Mouse (Mus musculus): ENCODE measurements around the gene Dohh. TPM values are rescaled to one million over a fixed set of nuclear protein-coding genes. Genes with fewer than 3 reads are reported as not detected.

Dohh gene
- polyA plus RNA-seq, 1 experiment from 2014 or later, result 61.0 TPM

DNA sequence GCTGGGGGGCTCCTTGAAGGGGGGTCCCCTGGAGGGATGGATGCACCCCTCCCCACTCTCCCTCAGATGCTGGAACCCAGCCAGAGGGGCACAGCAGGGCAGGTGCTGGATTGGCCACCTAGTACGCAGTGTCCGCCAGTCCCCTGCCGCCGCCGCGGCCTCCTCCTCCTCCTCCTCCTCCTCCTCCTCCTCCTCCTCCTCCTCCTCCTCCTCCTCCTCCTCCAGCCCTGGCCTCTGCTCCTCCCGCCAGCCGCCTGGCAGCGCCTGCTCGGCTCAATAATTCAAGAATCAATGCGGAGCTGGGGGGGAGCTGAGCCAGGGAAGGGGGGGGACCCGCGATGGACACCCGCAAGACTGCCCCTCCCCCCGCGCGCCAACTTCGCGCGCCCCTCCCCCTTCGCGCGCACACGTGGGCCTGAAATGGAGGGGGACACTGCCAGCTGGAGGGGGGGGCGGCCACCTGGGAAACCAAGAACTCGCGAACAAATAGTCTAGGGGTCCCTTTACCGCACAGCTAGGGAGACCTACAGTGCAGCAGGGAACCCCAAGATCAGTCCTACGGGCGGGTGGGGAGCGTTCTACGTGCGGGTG lies 41.9 kb downstream of the Dohh start:
- Histone ChIP-seq H3K27ac (ENCODE audit: low read depth, low read length) (no peak overlapping the region), H3K4me3 (ENCODE audit: low read depth, low read length) (peak overlapping the region; percentile 33), H3K36me3 (ENCODE audit: control insufficient read depth, insufficient read depth, low read length) (no peaks in the 10 kb centered on the region), H3K9me3 (ENCODE audit: control insufficient read depth, low read length) (no peaks in the 10 kb centered on the region), H3K4me1 (replicated peaks; ENCODE audit: control insufficient read depth, insufficient read depth, low read length) (peaks cover 20% of the 10 kb centered on the region), H3K9ac (ENCODE audit: low read length) (peak overlapping the region; percentile 43; the same call in 1 of the 2 replicates), H3K27me3 (ENCODE audit: control insufficient read depth, insufficient read depth, low read length) (peaks cover 47% of the 10 kb centered on the region), H3K4me2 (ENCODE audit: low read depth, low read length, severe bottlenecking) (peak overlapping the region; percentile 55)
- DNase-seq (ENCODE audit: low spot score), result peak; percentile 62
- no peak for ATAC-seq (replicated peaks; ENCODE audit: low FRiP score)
- WGBS, result 2% methylated on average over 20 of the region's 33 CpGs

- peak overlapping the region; percentile 33 for H3K4me3 ChIP-seq (ENCODE audit: low read depth, low read length)
- no peak overlapping the region for H3K27ac ChIP-seq (ENCODE audit: low read depth, low read length)
- H3K4me2 ChIP-seq (ENCODE audit: low read depth, low read length, severe bottlenecking), result peak overlapping the region; percentile 55
- H3K9me3 ChIP-seq (ENCODE audit: control insufficient read depth, low read length), result no peaks in the 10 kb centered on the region
- 2% methylated on average over 38 of the region's 38 CpGs for WGBS
- H3K4me1 ChIP-seq (replicated peaks; ENCODE audit: control insufficient read depth, insufficient read depth, low read length), result peaks cover 20% of the 10 kb centered on the region
- ATAC-seq (replicated peaks; ENCODE audit: low FRiP score), result no peak
- peaks cover 48% of the 10 kb centered on the region for H3K27me3 ChIP-seq (ENCODE audit: control insufficient read depth, insufficient read depth, low read length)
- no peaks in the 10 kb centered on the region for H3K36me3 ChIP-seq (ENCODE audit: control insufficient read depth, insufficient read depth, low read length)
- H3K9ac ChIP-seq (ENCODE audit: low read length), result peak overlapping the region; percentile 43
- DNase-seq (ENCODE audit: low spot score), result peak; percentile 58
Measured at GRCm38 (mm10) chr10:81426897-81427296, 42.7 kb downstream of the Dohh start.

- no peak overlapping the region for H3K27ac ChIP-seq (ENCODE audit: low read depth, low read length)
- peak; percentile 51 for DNase-seq (ENCODE audit: low spot score)
- H3K4me1 ChIP-seq (replicated peaks; ENCODE audit: control insufficient read depth, insufficient read depth, low read length), result peaks cover 20% of the 10 kb centered on the region
Measured at GRCm38 (mm10) chr10:81427327-81427726, 43.1 kb downstream of the Dohh start.

DNA sequence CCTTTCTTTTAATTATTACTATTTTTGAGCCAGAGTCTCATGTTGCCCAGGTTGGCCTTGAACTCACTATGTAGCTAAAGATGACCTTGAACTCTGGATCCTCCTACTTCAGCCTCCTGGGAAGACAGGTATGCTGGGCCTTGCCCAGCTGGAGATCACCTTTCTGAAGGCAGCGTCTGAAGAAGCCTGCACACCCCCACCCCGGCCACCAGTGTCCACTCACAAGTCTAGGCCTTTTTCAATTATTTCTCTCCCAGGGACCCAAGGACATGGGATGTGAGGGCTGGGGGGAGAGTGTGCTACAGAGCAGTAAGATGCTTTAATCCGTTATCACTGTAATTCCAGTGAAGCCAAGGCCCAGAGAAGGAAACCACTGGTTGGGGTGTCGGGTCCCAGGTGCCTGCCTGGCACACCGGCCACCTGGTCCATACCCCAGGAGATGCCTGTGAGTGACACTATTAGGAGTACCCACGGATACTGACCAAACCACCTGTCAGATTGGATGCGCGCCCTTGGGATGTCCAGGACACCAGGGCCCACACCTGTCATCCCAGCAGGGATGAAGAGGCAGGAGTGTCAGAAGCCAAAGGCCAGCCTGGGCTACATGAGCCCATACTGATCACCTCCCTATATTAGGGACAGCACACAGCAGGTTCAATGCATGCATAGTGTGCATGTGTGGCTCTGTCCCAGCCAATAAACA lies 43.7 kb downstream of the Dohh start:
- no peaks in the 10 kb centered on the region for H3K36me3 ChIP-seq (ENCODE audit: control insufficient read depth, insufficient read depth, low read length)
- peaks cover 20% of the 10 kb centered on the region for H3K4me1 ChIP-seq (replicated peaks; ENCODE audit: control insufficient read depth, insufficient read depth, low read length)
- no peak overlapping the region for H3K27ac ChIP-seq (ENCODE audit: low read depth, low read length)
- ATAC-seq (replicated peaks; ENCODE audit: low FRiP score), result no peak
- no peak for DNase-seq (ENCODE audit: low spot score)
- peaks cover 48% of the 10 kb centered on the region for H3K27me3 ChIP-seq (ENCODE audit: control insufficient read depth, insufficient read depth, low read length)
- H3K4me2 ChIP-seq (ENCODE audit: low read depth, low read length, severe bottlenecking), result no peak overlapping the region
- no peak overlapping the region for H3K9ac ChIP-seq (ENCODE audit: low read length)
- H3K4me3 ChIP-seq (ENCODE audit: low read depth, low read length), result no peak overlapping the region
- H3K9me3 ChIP-seq (ENCODE audit: control insufficient read depth, low read length), result no peaks in the 10 kb centered on the region
- 73% methylated on average over 8 of the region's 8 CpGs for WGBS

More at GRCm38 (mm10) chr10:81427327-81427726, 43.1 kb downstream of the Dohh start:
- Histone ChIP-seq H3K9ac (ENCODE audit: low read length) (no peak overlapping the region; the same call in 1 of the 2 replicates), H3K27me3 (ENCODE audit: control insufficient read depth, insufficient read depth, low read length) (peaks cover 48% of the 10 kb centered on the region), H3K4me3 (ENCODE audit: low read depth, low read length) (peak overlapping the region; percentile 33), H3K36me3 (ENCODE audit: control insufficient read depth, insufficient read depth, low read length) (no peaks in the 10 kb centered on the region), H3K9me3 (ENCODE audit: control insufficient read depth, low read length) (no peaks in the 10 kb centered on the region), H3K4me2 (ENCODE audit: low read depth, low read length, severe bottlenecking) (peak overlapping the region; percentile 55; the same call in 1 of the 2 replicates)
- 37% methylated on average over 3 of the region's 3 CpGs for WGBS
- ATAC-seq (replicated peaks; ENCODE audit: low FRiP score), result no peak

DNA sequence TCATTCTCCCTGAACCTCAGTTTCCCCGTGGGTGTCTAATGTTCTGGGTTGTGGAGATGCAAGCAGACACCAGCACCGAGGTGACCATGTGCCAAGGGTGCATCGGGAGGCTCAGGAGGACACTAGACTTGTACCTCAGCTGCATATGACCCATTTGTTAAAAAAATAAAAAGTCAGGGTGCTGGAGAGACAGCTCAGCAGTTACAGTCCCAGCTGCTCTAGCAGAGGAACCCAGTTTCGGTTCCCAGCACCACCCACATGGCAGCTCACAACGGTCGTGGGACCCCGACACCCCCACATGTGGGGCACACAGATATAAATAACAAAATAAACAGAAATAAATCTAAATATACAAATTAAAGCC lies 44.3 kb downstream of the Dohh start:
- Histone ChIP-seq H3K27ac (ENCODE audit: low read depth, low read length) (no peak overlapping the region), H3K36me3 (ENCODE audit: control insufficient read depth, insufficient read depth, low read length) (no peaks in the 10 kb centered on the region), H3K9me3 (ENCODE audit: control insufficient read depth, low read length) (no peaks in the 10 kb centered on the region), H3K9ac (ENCODE audit: low read length) (no peak overlapping the region), H3K4me1 (replicated peaks; ENCODE audit: control insufficient read depth, insufficient read depth, low read length) (peaks cover 20% of the 10 kb centered on the region), H3K4me2 (ENCODE audit: low read depth, low read length, severe bottlenecking) (no peak overlapping the region), H3K27me3 (ENCODE audit: control insufficient read depth, insufficient read depth, low read length) (peaks cover 48% of the 10 kb centered on the region), H3K4me3 (ENCODE audit: low read depth, low read length) (no peak overlapping the region)
- DNase-seq (ENCODE audit: low spot score) (peak; percentile 46), ATAC-seq (replicated peaks; ENCODE audit: low FRiP score) (no peak)
- WGBS, result 91% methylated on average over 7 of the region's 7 CpGs

GRCm38 (mm10) chr10:81429092-81429491 lies 44.9 kb downstream of the Dohh start:
- DNase-seq (ENCODE audit: low spot score) (peak; percentile 46), ATAC-seq (replicated peaks; ENCODE audit: low FRiP score) (no peak)
- Histone ChIP-seq H3K9ac (ENCODE audit: low read length) (no peak overlapping the region), H3K27ac (ENCODE audit: low read depth, low read length) (no peak overlapping the region), H3K4me3 (ENCODE audit: low read depth, low read length) (no peak overlapping the region), H3K4me1 (replicated peaks; ENCODE audit: control insufficient read depth, insufficient read depth, low read length) (peaks cover 20% of the 10 kb centered on the region), H3K9me3 (ENCODE audit: control insufficient read depth, low read length) (no peaks in the 10 kb centered on the region), H3K27me3 (ENCODE audit: control insufficient read depth, insufficient read depth, low read length) (peaks cover 45% of the 10 kb centered on the region), H3K36me3 (ENCODE audit: control insufficient read depth, insufficient read depth, low read length) (no peaks in the 10 kb centered on the region), H3K4me2 (ENCODE audit: low read depth, low read length, severe bottlenecking) (no peak overlapping the region)
- 20% methylated on average over 2 of the region's 2 CpGs for WGBS

DNA sequence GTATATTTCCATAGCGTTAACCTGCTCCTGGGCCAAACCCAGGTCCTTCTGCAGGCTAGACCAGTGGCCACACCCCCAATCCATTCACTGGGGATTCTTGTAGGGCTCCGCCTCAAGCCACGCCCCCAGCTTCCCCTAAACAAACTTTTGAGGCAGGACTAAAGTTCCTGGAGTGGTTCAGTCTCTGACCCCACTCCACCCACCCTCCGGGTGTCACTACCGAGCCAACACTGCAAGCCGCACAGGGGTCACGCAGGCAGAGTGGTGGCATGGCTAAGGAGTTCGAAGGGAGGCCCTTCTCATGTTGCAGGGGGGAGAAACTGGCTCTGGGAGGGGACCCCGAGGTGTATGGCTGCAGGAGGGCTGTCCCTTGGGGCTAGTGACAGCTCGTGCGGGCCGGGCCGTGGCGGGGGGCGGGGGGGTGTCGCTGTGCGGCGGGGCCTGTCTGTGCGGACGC lies 45.4 kb downstream of the Dohh start:
- H3K4me3 ChIP-seq (ENCODE audit: low read depth, low read length), result peak overlapping the region; percentile 87
- DNase-seq (ENCODE audit: low spot score), result peak; percentile 86
- peak overlapping the region; percentile 75 for H3K27ac ChIP-seq (ENCODE audit: low read depth, low read length)
- peak overlapping the region; percentile 83 for H3K9ac ChIP-seq (ENCODE audit: low read length)
- WGBS, result under 1% methylated on average over 19 of the region's 20 CpGs
- H3K27me3 ChIP-seq (ENCODE audit: control insufficient read depth, insufficient read depth, low read length), result peaks cover 43% of the 10 kb centered on the region
- H3K4me2 ChIP-seq (ENCODE audit: low read depth, low read length, severe bottlenecking), result peak overlapping the region; percentile 92
- peak; percentile 21 for ATAC-seq (replicated peaks; ENCODE audit: low FRiP score)
- peaks cover 20% of the 10 kb centered on the region for H3K4me1 ChIP-seq (replicated peaks; ENCODE audit: control insufficient read depth, insufficient read depth, low read length)
- no peaks in the 10 kb centered on the region for H3K9me3 ChIP-seq (ENCODE audit: control insufficient read depth, low read length)
- H3K36me3 ChIP-seq (ENCODE audit: control insufficient read depth, insufficient read depth, low read length), result no peaks in the 10 kb centered on the region

GRCm38 (mm10) chr10:81430141-81430830 lies 46.1 kb downstream of the Dohh start:
- H3K27ac ChIP-seq (ENCODE audit: low read depth, low read length), result peak overlapping the region; percentile 75
- no peaks in the 10 kb centered on the region for H3K36me3 ChIP-seq (ENCODE audit: control insufficient read depth, insufficient read depth, low read length)
- peak overlapping the region; percentile 87 for H3K4me3 ChIP-seq (ENCODE audit: low read depth, low read length)
- DNase-seq (ENCODE audit: low spot score) (peak; percentile 85), ATAC-seq (replicated peaks; ENCODE audit: low FRiP score) (peak; percentile 19; the same call in 1 of the 2 replicates)
- H3K4me1 ChIP-seq (replicated peaks; ENCODE audit: control insufficient read depth, insufficient read depth, low read length), result peaks cover 20% of the 10 kb centered on the region
- H3K9me3 ChIP-seq (ENCODE audit: control insufficient read depth, low read length), result no peaks in the 10 kb centered on the region
- H3K4me2 ChIP-seq (ENCODE audit: low read depth, low read length, severe bottlenecking), result peak overlapping the region; percentile 92
- WGBS, result under 1% methylated on average over 49 of the region's 89 CpGs
- peak overlapping the region; percentile 83 for H3K9ac ChIP-seq (ENCODE audit: low read length)
- H3K27me3 ChIP-seq (ENCODE audit: control insufficient read depth, insufficient read depth, low read length), result peaks cover 37% of the 10 kb centered on the region
